Mouse (Mus musculus): ENCODE data around the gene Mpzl2. TPM values are rescaled to one million over a fixed set of nuclear protein-coding genes. Genes with fewer than 3 reads are reported as not detected.

Mpzl2 gene
- total RNA-seq, 2 experiments from 2014 or later, result 0.04 TPM; not detected in 1

- peak; percentile 84 for ATAC-seq (ENCODE audit: poor library complexity, severe bottlenecking)
Observed at GRCm38 (mm10) chr9:45084556-45084955, 45.0 kb downstream of the Mpzl2 start.

- peak; percentile 75 for ATAC-seq (ENCODE audit: poor library complexity, severe bottlenecking)
Observed at GRCm38 (mm10) chr9:45085741-45086690, 46.4 kb downstream of the Mpzl2 start.

DNA sequence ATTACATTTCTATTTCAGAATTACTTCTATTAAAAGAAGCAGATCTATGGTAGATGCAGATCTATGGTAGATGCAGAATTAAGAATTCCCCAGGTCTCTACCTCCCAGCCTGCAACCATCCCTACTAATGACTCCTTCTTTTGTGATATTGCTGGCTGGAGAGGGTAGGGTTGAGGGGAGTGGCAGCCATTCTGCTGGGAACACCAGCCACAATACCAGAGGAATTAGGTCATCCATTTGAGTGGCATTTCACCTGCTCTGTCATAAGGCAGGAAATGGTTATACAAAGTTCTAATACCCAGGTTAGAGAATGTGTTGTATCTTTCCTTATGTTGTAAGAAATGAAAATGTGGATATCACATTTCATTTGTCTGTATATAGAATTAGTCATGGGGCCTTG, 48.4 kb downstream of the Mpzl2 start:
- no peak for ATAC-seq (ENCODE audit: poor library complexity, severe bottlenecking)

- ATAC-seq (ENCODE audit: poor library complexity, severe bottlenecking), result no peak
Observed at GRCm38 (mm10) chr9:45090811-45091210, 51.2 kb downstream of the Mpzl2 start.

DNA sequence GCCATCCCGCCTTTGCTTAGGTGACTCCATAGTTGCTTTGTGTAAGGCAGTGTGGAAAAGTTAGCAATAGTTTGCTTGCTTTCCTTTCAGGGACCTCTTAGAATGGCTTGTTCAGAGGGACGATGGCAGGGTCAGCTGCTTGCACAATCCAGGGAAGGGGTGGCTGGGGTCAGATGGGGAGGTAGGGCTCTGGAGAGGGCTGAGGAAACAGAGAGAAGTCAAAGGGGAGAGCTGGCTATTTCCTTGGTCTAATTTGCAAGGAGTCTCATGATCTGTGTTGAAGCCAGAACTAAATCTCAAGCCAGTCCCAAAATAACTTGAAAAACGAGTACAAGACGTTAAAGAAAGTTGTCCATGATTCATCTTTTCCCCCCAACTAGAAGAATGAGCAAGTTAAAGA, 53.0 kb downstream of the Mpzl2 start:
- ATAC-seq (ENCODE audit: poor library complexity, severe bottlenecking), result no peak

DNA sequence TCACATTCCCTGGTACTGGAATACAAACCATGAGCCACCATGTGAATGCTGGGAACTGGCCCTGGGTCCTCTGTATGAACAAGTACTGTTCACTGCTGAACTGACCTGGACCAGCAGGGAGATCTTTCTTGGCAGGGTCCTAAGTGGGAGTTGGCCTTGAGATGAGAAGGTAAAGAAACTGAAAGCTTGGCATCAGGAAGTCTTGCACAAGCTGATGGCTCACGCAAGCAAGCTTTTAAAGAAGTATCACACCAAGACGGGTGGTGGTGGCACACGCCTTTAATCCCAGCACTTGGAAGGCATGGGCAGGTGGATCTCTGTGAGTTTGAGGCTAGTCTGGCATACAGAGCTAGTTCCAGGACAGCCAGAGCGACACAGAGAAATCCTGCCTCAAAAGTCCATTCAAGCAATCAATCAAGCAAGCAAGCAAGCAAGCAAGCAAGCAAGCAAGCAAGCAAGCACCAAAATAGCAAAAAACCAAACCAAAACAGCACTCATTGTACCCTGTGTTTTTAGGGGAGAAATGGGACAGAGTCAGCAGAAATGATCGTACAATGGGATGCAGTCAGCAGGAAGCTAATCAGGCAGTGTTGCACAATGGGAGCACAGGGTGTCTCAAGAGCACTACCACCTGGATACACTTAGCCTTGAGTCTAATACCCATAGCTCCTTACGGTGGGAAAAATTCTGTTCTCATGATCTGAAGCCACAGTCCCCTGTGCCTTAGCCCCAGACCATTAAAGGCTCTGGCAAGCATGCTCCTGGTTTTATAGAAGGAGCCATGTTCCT, 55.7 kb downstream of the Mpzl2 start:
- peak; percentile 86 for ATAC-seq (ENCODE audit: poor library complexity, severe bottlenecking)

DNA sequence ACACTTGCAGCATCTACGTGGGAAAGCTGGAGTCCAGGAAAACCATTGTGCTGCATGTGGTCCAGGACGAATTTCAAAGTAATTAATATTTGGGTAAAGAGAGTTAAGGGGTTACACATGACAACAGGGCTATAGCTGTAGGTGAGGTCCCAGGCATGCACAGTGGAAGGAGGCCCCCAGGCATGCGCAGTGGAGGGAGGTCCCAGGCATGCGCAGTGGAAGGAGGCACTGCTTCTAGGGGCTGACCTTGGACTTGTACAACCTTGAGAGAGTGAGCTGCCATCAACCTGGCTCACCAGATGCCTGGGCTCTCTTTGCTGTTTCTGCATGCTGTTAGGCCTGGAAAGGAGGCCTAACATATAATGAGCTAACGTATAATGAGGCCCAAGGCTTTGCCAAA, 58.3 kb downstream of the Mpzl2 start:
- no peak for ATAC-seq (ENCODE audit: poor library complexity, severe bottlenecking)

- ATAC-seq (ENCODE audit: poor library complexity, severe bottlenecking), result no peak
Observed at GRCm38 (mm10) chr9:45098426-45098825, 58.8 kb downstream of the Mpzl2 start.

GRCm38 (mm10) chr9:45102528-45102927, 62.9 kb downstream of the Mpzl2 start:
- no peak for ATAC-seq (ENCODE audit: poor library complexity, severe bottlenecking)

DNA sequence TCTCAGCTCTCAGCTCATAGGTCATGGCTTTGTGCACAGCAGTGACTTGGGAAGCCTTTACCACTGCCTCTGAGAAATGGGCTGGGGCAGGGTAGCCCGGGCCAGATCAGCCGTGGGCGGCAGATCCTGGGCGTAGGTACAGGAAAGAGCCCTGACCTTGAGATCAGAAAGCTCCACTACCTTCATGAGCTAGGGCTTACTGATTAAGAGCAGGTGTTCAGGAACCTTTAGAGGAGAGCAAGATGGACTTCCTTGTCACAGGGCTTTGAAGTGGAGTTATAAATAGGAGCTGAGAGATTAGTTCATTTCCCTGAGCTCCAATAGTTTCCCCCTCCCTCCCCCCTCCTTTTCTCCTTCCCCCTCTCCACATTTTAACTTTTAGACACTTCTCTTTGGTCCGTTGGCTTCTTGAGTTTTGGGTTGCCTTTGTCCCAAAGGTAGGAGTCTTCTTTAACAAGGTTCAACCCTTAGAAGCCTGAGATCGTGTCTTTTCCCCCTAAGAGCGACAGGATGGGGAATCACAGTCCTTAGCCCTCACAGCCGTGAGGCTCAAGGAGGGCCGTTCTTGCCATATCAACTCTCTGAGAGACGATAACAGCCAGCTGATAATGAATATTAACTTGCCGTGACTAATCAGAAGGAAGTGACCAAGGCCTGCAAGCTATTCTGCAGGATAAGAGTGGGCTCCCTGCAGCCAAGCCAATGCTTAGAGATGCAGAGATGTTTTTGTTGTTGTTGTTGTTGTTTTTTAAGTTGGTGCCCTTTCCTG, 63.8 kb downstream of the Mpzl2 start:
- no peak for ATAC-seq (ENCODE audit: poor library complexity, severe bottlenecking)

Other genes with a start within 250 kb of the Mpzl2 start
- 0.23 and 0.45 TPM in 2 replicates for gene Tmem25, start 240.5 kb upstream of the Mpzl2 start, total RNA-seq (2015)
- 0.16 and 0.51 TPM in 2 replicates for gene Tmem25, start 240.5 kb upstream of the Mpzl2 start, total RNA-seq (2017)
- gene Ttc36, start 236.7 kb upstream of the Mpzl2 start, total RNA-seq (2015), result 0.18 and 0.65 TPM in 2 replicates
- gene Ttc36, start 236.7 kb upstream of the Mpzl2 start, total RNA-seq (2017), result not detected in 2 replicates
- 32.8 and 44.7 TPM in 2 replicates for gene Kmt2a, start 158.5 kb upstream of the Mpzl2 start, total RNA-seq (2015)
- gene Kmt2a, start 158.5 kb upstream of the Mpzl2 start, total RNA-seq (2017), result 5.5 and 15.9 TPM in 2 replicates
- 490 and 523 TPM in 2 replicates for gene Atp5l, start 119.1 kb upstream of the Mpzl2 start, total RNA-seq (2015)
- gene Atp5l, start 119.1 kb upstream of the Mpzl2 start, total RNA-seq (2017), result 117 and 122 TPM in 2 replicates
- 43.0 and 53.3 TPM in 2 replicates for gene Ube4a, start 74.2 kb upstream of the Mpzl2 start, total RNA-seq (2015)
- gene Ube4a, start 74.2 kb upstream of the Mpzl2 start, total RNA-seq (2017), result 30.3 and 33.3 TPM in 2 replicates
- 6.2 and 11.0 TPM in 2 replicates for gene Cd3g, start 59.4 kb upstream of the Mpzl2 start, total RNA-seq (2015)
- 14.8 and 17.2 TPM in 2 replicates for gene Cd3g, start 59.4 kb upstream of the Mpzl2 start, total RNA-seq (2017)
- gene Cd3d, start 58.0 kb upstream of the Mpzl2 start, total RNA-seq (2015), result 2.3 and 6.8 TPM in 2 replicates
- gene Cd3d, start 58.0 kb upstream of the Mpzl2 start, total RNA-seq (2017), result 2.1 and 6.3 TPM in 2 replicates
- 3.5 and 5.8 TPM in 2 replicates for gene Cd3e, start 30.2 kb upstream of the Mpzl2 start, total RNA-seq (2015)
- 0.73 and 4.1 TPM in 2 replicates for gene Cd3e, start 30.2 kb upstream of the Mpzl2 start, total RNA-seq (2017)
- gene Mpzl3, start 15.4 kb downstream of the Mpzl2 start, total RNA-seq (2015), result 2.0 and 2.5 TPM in 2 replicates
- 2.9 and 3.8 TPM in 2 replicates for gene Mpzl3, start 15.4 kb downstream of the Mpzl2 start, total RNA-seq (2017)
- 11.7 and 13.9 TPM in 2 replicates for gene Jaml, start 39.4 kb downstream of the Mpzl2 start, total RNA-seq (2015)
- 25.1 and 27.0 TPM in 2 replicates for gene Jaml, start 39.4 kb downstream of the Mpzl2 start, total RNA-seq (2017)
- 0.42 and 0.78 TPM in 2 replicates for gene Scn2b, start 78.0 kb downstream of the Mpzl2 start, total RNA-seq (2015)
- 0.95 and 0.98 TPM in 2 replicates for gene Scn2b, start 78.0 kb downstream of the Mpzl2 start, total RNA-seq (2017)
- not detected in 2 replicates for gene Scn4b, start 98.6 kb downstream of the Mpzl2 start, total RNA-seq (2015)
- gene Scn4b, start 98.6 kb downstream of the Mpzl2 start, total RNA-seq (2017), result 0.04 TPM in 1 of 2 replicates, not detected in the other
- not detected in 2 replicates for gene BC049352, start 142.2 kb downstream of the Mpzl2 start, total RNA-seq (2015)
- gene BC049352, start 142.2 kb downstream of the Mpzl2 start, total RNA-seq (2017), result not detected in 2 replicates
- 0.34 TPM in 1 of 2 replicates, not detected in the other for gene Tmprss4, start 164.3 kb downstream of the Mpzl2 start, total RNA-seq (2015)
- 0.07 TPM in 1 of 2 replicates, not detected in the other for gene Tmprss4, start 164.3 kb downstream of the Mpzl2 start, total RNA-seq (2017)
- 33.9 and 37.2 TPM in 2 replicates for gene Il10ra, start 229.3 kb downstream of the Mpzl2 start, total RNA-seq (2015)
- 68.7 and 77.1 TPM in 2 replicates for gene Il10ra, start 229.3 kb downstream of the Mpzl2 start, total RNA-seq (2017)

Data from megakaryocyte, adult 5-6 weeks (primary cell).